Mouse (Mus musculus): ENCODE measurements around the gene Nup50.

DNA sequence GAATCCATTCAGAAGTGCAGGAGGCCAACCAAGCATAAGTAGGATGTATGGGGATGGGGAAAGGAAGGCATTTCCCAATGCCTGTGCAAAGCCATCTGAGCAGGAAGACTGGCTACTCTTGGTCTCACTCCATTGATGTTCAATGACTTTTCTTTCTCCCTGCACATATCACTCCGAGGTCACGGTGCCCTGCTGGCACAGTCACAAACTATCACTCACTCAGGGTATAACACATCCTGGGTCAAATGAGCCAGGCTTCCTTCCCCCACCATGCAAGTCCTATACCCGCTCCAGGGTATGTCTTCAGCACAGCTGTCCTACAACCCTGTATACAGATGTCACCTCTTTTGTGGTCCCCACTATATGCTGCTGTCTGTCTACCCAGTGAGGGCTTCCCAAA lies 35.1 kb downstream of the Nup50 start:
- TF ChIP-seq CTCF (IDR thresholded peaks at IDR 0.05; ENCODE audit: insufficient read depth, low read length) (no peak), POLR2A (IDR thresholded peaks at IDR 0.05; ENCODE audit: borderline replicate concordance, extremely low read depth, low read depth, low read length) (no peak)

All from lung, adult 2 months (tissue).